Mouse (Mus musculus) stomach, postnatal 0 days (tissue): Measurements from ENCODE around the gene Man2b1. TPM values are rescaled to one million over a fixed set of nuclear protein-coding genes. Genes with fewer than 3 reads are reported as not detected.

Experiments used
- ATAC-seq: fragments of 200-750 bp; cut with Nextera tagmentation; 2 replicates; pipeline ENCODE4 v1.8.0; 2017; ENCODE audit not compliant: low FRiP score, low TSS enrichment
- DNase-seq: peaks from one replicate; pipeline ENCODE4 v3.0.0-alpha.2; 2016; ENCODE audit warnings: low spot score
- H3K27ac ChIP-seq: fragments of 300-500 bp; sonication (generic); replicated peaks from 2 replicates; pipeline ENCODE4 v1.5.1; 2014; ENCODE audit warnings: mild to moderate bottlenecking, control low read depth
- H3K27me3 ChIP-seq: fragments of 300-500 bp; sonication (generic); 2 replicates; pipeline ENCODE4 v1.6.1; 2014; ENCODE audit warnings: low read length; ENCODE audit not compliant: control insufficient read depth, insufficient read depth
- H3K36me3 ChIP-seq: fragments of 300-500 bp; sonication (generic); 2 replicates; pipeline ENCODE4 v1.6.1; 2014; ENCODE audit warnings: low read length, mixed read lengths; ENCODE audit not compliant: control insufficient read depth, insufficient read depth
- H3K4me1 ChIP-seq: fragments of 300-500 bp; sonication (generic); replicated peaks from 2 replicates; pipeline ENCODE4 v1.6.1; 2014; ENCODE audit warnings: antibody characterized with exemption; ENCODE audit not compliant: control insufficient read depth, insufficient read depth
- H3K4me2 ChIP-seq: fragments of 300-500 bp; sonication (generic); replicated peaks from 2 replicates; pipeline ENCODE4 v1.6.1; 2014; ENCODE audit warnings: low read depth, mild to moderate bottlenecking, control low read depth, moderate library complexity
- H3K4me3 ChIP-seq: fragments of 300-500 bp; sonication (generic); 2 replicates; pipeline ENCODE4 v1.5.1; 2014; ENCODE audit warnings: low read depth, low read length, control low read depth
- H3K9ac ChIP-seq: fragments of 300-500 bp; sonication (generic); 2 replicates; pipeline ENCODE4 v1.6.1; 2014; ENCODE audit warnings: mild to moderate bottlenecking, low read length, control low read depth, mixed read lengths
- H3K9me3 ChIP-seq: fragments of 300-500 bp; sonication (generic); 2 replicates; pipeline ENCODE4 v1.6.1; 2016; ENCODE audit warnings: low read length; ENCODE audit not compliant: control insufficient read depth
- CTCF ChIP-seq: IDR thresholded peaks from 2 replicates; pipeline ENCODE4 v1.5.1; 2016; ENCODE audit warnings: antibody characterized with exemption, low read depth, mild to moderate bottlenecking, moderate library complexity
- EP300 ChIP-seq: optimal IDR thresholded peaks from 2 replicates; pipeline ENCODE3; 2016; ENCODE audit warnings: antibody characterized with exemption
- WGBS: fragments of 180-500 bp; shearing (Covaris S2); extraction: QIAGEN DNeasy Blood & Tissue Kit; methylation state at CpG from one replicate; pipeline ENCODE4 v1.1.7; 2014; 5-methylcytosine and 5-hydroxymethylcytosine counted together
- polyA plus RNA-seq: library from polyadenylated mRNA; unstranded; fragments of >200 nt; fragmentation: Nextera tagmentation; extraction: Ambion mirVana; gene quantifications from 2 replicates; pipeline ENCODE4 v1.2.1, GENCODE M21; 2015

The Man2b1 gene
- polyA plus RNA-seq, 1 experiment from 2014 or later = 29.1 TPM

DNA sequence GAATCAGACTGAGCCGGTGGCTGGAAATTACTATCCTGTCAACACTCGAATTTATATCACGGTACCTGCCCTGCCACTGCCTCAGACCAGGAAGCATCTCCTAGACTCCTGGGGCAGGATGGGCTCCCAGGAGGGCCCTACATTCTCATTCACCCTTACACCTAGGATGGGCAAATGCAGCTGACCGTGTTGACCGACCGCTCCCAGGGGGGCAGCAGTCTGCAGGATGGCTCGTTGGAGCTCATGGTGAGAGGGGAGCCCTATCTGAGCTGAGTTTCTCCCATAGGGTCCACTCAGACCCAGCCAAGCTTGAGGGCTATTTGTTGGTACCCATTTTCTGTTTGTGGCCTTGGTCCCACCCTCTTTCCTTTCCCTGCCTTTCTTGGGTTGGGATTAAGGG is 12.5 kb downstream of the Man2b1 start:
- 88% methylated on average over 7 of the region's 7 CpGs for WGBS
- no peaks in the 10 kb centered on the region for H3K4me1 ChIP-seq
- ATAC-seq (no peak), DNase-seq (no peak)
- no peak overlapping the region for H3K4me3 ChIP-seq
- H3K27me3 ChIP-seq = no peaks in the 10 kb centered on the region
- TF ChIP-seq EP300 (no peak), CTCF (no peak)
- H3K9ac ChIP-seq = no peak overlapping the region
- H3K9me3 ChIP-seq = no peaks in the 10 kb centered on the region
- H3K36me3 ChIP-seq = peaks cover 8% of the 10 kb centered on the region
- no peak overlapping the region for H3K4me2 ChIP-seq
- H3K27ac ChIP-seq = no peak overlapping the region

DNA sequence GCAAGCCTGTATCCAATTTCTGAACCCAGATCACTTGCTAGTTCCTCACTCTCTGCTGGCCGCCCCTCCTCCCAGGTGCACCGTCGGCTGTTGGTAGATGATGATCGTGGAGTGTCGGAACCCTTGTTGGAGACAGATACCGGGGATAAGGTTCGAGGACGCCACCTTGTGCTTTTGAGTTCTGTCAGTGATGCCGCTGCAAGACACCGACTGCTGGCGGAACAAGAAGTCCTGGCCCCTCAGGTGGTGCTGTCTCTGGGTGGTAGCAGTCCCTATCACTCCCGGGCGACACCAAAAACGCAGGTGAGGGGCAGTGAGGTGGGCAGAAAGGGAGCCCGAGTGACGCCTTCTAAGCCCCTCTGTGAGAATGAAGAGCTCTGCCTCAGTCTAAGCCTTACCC is 13.1 kb downstream of the Man2b1 start:
- WGBS = 91% methylated on average over 16 of the region's 16 CpGs
- no peak for ATAC-seq
- Histone ChIP-seq H3K27me3 (no peaks in the 10 kb centered on the region), H3K27ac (no peak overlapping the region), H3K4me2 (no peak overlapping the region), H3K9me3 (no peaks in the 10 kb centered on the region), H3K4me3 (no peak overlapping the region), H3K36me3 (peaks cover 8% of the 10 kb centered on the region), H3K4me1 (no peaks in the 10 kb centered on the region), H3K9ac (no peak overlapping the region)
- DNase-seq = no peak
- TF ChIP-seq EP300 = no peak
- TF ChIP-seq CTCF = no peak

DNA sequence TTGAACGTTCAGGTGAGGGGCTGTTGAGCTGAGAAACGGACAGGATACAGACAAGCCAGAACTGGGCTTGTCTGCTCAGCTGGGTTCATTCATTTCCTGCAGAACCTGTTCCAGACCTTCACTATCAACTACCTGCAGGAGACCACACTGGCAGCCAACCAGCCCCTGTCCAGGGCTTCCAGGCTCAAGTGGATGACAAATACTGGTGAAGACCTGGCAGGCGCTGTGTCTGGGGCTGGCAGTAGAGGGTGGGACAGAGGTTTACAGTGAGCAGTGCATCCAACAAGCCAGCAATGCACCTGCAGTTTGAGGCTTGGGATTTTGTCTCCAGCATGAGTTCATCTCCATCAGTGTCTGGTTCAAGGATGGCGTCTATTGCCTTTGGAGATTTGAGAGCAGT is 13.8 kb downstream of the Man2b1 start:
- no peak for DNase-seq
- Histone ChIP-seq H3K36me3 (peaks cover 6% of the 10 kb centered on the region), H3K9me3 (no peaks in the 10 kb centered on the region), H3K9ac (no peak overlapping the region), H3K4me1 (no peaks in the 10 kb centered on the region), H3K27me3 (no peaks in the 10 kb centered on the region), H3K4me3 (no peak overlapping the region), H3K27ac (no peak overlapping the region), H3K4me2 (no peak overlapping the region)
- 81% methylated on average over 4 of the region's 4 CpGs for WGBS
- no peak for ATAC-seq
- TF ChIP-seq EP300 = no peak
- no peak for TF ChIP-seq CTCF

DNA sequence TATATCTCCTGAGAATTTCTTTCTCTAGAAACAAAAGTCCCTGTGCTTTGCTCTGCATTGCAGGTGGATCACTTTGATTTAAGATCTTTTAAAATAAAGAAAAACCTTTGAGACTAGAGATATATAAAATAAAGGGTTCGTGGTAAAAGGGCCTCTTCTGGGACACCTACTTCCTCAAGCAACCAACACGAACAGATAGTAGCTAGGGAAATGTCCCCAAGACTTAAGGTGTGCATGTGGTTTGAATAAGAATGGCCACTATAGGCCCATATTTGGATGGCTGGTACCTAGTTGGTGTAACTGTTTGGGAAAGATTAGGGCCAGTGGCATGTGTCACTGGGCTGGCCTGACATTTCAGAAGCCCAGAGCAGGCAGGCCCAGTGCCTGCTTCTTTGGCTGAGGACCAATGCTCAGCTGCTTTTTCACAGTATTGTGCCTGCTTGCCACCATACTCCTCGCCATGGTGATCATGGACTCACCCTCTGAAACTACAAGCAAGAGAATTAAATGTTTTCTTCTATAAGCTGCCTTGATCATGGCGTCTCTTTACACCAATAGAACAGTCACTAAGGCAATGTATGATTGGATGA is 17.1 kb downstream of the Man2b1 start:
- no peak for DNase-seq
- 87% methylated on average over 4 of the region's 4 CpGs for WGBS
- Histone ChIP-seq H3K27ac (no peak overlapping the region), H3K4me1 (no peaks in the 10 kb centered on the region), H3K27me3 (no peaks in the 10 kb centered on the region), H3K9ac (no peak overlapping the region), H3K9me3 (no peaks in the 10 kb centered on the region), H3K4me3 (no peak overlapping the region), H3K36me3 (peaks cover 4% of the 10 kb centered on the region; the same call in 1 of the 2 replicates), H3K4me2 (no peak overlapping the region)
- TF ChIP-seq EP300 (no peak), CTCF (no peak)
- ATAC-seq = no peak

DNA sequence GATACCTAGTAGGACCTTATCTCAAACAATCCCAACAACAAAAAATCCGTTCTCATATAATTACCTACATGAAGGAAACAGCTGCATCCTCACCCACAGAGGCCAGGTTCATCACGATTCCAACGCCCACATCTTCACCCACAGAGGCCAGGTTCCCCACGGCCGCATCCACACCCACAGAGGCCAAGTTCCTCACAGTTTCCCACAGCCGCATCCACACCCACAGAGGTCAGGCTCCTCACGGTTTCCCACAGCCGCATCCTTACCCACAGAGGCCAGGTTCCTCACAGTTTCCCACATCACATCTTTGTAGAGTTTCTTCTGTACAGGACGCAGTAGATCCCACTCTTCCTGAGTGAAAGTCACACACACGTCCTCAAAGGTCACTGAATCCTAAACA is 30.2 kb downstream of the Man2b1 start:
- TF ChIP-seq EP300 = no peak
- no peak for TF ChIP-seq CTCF
- H3K4me2 ChIP-seq = no peak overlapping the region
- H3K27ac ChIP-seq = no peak overlapping the region
- no peak for ATAC-seq
- DNase-seq = no peak
- WGBS = 94% methylated on average over 10 of the region's 10 CpGs
- 0 out of 2 replicates have a peak, but pooled peaks cover 3% of the 10 kb centered on the region for H3K9me3 ChIP-seq
- peaks cover 15% of the 10 kb centered on the region for H3K36me3 ChIP-seq
- no peaks in the 10 kb centered on the region for H3K4me1 ChIP-seq
- no peaks in the 10 kb centered on the region for H3K27me3 ChIP-seq
- H3K9ac ChIP-seq = no peak overlapping the region
- H3K4me3 ChIP-seq = no peak overlapping the region

DNA sequence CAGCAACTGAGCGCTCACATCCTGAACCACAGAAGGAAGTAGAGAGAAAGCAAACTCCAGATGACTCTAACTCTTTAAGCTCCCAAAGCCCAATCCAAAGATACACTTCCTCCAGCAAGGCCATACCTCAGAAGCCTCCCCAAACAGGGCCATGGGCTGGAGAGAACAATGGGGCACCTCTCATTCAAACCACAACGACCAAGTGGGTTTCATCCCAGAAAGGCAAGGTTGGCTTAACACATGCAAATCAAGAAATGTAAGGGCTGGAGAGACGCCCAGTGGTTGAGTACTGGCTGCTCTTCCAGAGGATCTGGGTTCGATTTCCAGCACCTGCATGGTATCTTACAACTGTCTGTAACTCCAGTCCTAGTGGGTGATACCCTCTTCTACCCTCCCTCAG is 32.4 kb downstream of the Man2b1 start:
- DNase-seq (no peak), ATAC-seq (no peak)
- H3K4me1 ChIP-seq = no peaks in the 10 kb centered on the region
- no peak overlapping the region for H3K4me2 ChIP-seq
- H3K27ac ChIP-seq = no peak overlapping the region
- no peaks in the 10 kb centered on the region for H3K27me3 ChIP-seq
- peaks cover 5% of the 10 kb centered on the region for H3K36me3 ChIP-seq
- H3K9ac ChIP-seq = no peak overlapping the region
- H3K9me3 ChIP-seq = 0 out of 2 replicates have a peak, but pooled peaks cover 2% of the 10 kb centered on the region
- H3K4me3 ChIP-seq = no peak overlapping the region
- WGBS = 82% methylated on average over 4 of the region's 4 CpGs
- TF ChIP-seq CTCF (no peak), EP300 (no peak)
